In the genomic region with DNA sequence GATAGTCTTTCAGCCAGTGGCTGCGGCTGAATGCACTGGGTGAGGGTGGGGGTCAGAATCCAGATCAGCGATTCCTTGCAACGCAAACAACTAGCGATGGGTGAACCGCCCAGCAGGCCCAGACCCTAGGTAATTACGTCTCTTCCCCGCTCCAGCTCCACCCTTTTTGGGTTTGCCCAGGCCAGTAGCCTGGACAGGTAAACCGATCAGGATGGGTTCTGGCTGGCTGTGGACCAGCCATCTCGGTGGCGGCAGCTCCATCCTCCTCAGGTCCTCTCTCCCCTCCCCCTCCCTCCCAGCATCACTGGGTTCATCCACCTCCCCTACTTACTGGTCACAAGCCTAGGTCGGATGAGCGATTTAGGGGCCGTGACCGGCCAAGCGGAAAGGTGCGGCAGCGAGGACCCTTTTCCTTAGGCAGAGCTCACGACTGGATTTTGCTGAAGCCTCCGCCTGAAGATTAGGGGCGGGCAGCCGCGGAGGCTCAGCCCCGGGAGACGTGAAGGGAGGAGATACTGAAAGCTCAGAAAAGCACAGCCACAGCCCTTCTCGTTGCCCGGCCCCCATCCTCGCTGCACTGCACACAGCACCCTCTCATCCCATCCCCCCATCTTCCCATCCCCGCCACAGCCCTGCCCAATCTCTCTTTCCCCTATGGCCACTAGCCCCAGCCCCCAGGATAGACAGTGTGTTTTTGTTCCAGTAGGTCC, we compare ENCODE assay signal across 9 mouse cellular contexts. TPM values are rescaled to one million over a fixed set of nuclear protein-coding genes. Genes with fewer than 3 reads are reported as not detected.
DNase-seq lines count a peak whose midpoint lies in the region; ATAC-seq and TF ChIP-seq lines count a peak whose summit lies in the region.
"Had no signal": no experiment of that assay in that cellular context is flagged by ENCODE, and none has a peak within 500 bp of the region (broad histone marks: within the 10 kb centered on the region; RNA-seq: fewer than 3 reads in every experiment).

Gene Sprn (minus strand): TSS at position 660 of the 710 bp plus-strand sequence.

- no peak for ATAC-seq in embryonic facial prominence, embryonic 13.5 days (ENCODE audit: insufficient number of reproducible peaks, insufficient read depth, low FRiP score, low TSS enrichment, low read depth)
- ATAC-seq in hindbrain, embryonic 16.5 days = peak; percentile 89
- no peak for ATAC-seq in limb, embryonic 15.5 days (ENCODE audit: insufficient number of reproducible peaks, low FRiP score, low TSS enrichment, low read depth)

- no peak for TF ChIP-seq POLR2A in small intestine, adult 2 months (IDR thresholded peaks at IDR 0.05; ENCODE audit: low read depth, low read length)

- H3K4me2 ChIP-seq in embryonic facial prominence, embryonic 13.5 days = peak within 1 kb of the TSS; percentile 59
- H3K4me2 ChIP-seq in hindbrain, embryonic 16.5 days (ENCODE audit: low read length) = peak within 1 kb of the TSS; percentile 70
- peak within 1 kb of the TSS; percentile 34 for H3K4me2 ChIP-seq in limb, embryonic 15.5 days
- H3K4me2 ChIP-seq: liver, embryonic 15.5 days had no signal

- H3K4me1 ChIP-seq in embryonic facial prominence, embryonic 13.5 days = peaks cover 15% of the 10 kb centered on the region
- peaks cover 14% of the 10 kb centered on the region for H3K4me1 ChIP-seq in hindbrain, embryonic 16.5 days (ENCODE audit: control insufficient read depth, insufficient read depth, low read depth, low read length)
- peaks cover 11% of the 10 kb centered on the region for H3K4me1 ChIP-seq in limb, embryonic 15.5 days
- H3K4me1 ChIP-seq in small intestine, adult 2 months (ENCODE audit: control insufficient read depth, insufficient read depth, insufficient read length, low read length) = no peaks in the 10 kb centered on the region
- H3K4me1 ChIP-seq: liver, embryonic 15.5 days had no signal

- 0 out of 2 replicates have a peak, but pooled peaks cover 4% of the 10 kb centered on the region for H3K36me3 ChIP-seq in embryonic facial prominence, embryonic 13.5 days
- H3K36me3 ChIP-seq in hindbrain, embryonic 16.5 days (ENCODE audit: control insufficient read depth, insufficient read depth, low read length) = no peaks in the 10 kb centered on the region
- peaks cover 8% of the 10 kb centered on the region; the same call in 1 of the 2 replicates for H3K36me3 ChIP-seq in limb, embryonic 15.5 days
- peaks cover 4% of the 10 kb centered on the region; the same call in 1 of the 2 replicates for H3K36me3 ChIP-seq in small intestine, adult 2 months (ENCODE audit: control insufficient read depth, insufficient read depth, low read length)
- H3K36me3 ChIP-seq: liver, embryonic 15.5 days had no signal

- no peak within 1 kb of the TSS for H3K27ac ChIP-seq in embryonic facial prominence, embryonic 13.5 days
- peak within 1 kb of the TSS; percentile 87 for H3K27ac ChIP-seq in hindbrain, embryonic 16.5 days (ENCODE audit: low read depth, low read length)
- H3K27ac ChIP-seq in limb, embryonic 15.5 days = no peak within 1 kb of the TSS
- no peak within 1 kb of the TSS for H3K27ac ChIP-seq in small intestine, adult 2 months (ENCODE audit: insufficient read depth, low read depth, low read length)
- H3K27ac ChIP-seq: liver, embryonic 15.5 days had no signal

- H3K27me3 ChIP-seq in embryonic facial prominence, embryonic 13.5 days = peaks cover 57% of the 10 kb centered on the region
- no peaks in the 10 kb centered on the region for H3K27me3 ChIP-seq in hindbrain, embryonic 16.5 days (replicated peaks; ENCODE audit: control insufficient read depth, insufficient read depth, low read length)
- H3K27me3 ChIP-seq in limb, embryonic 15.5 days = peaks cover 54% of the 10 kb centered on the region
- H3K27me3 ChIP-seq in small intestine, adult 2 months (ENCODE audit: control insufficient read depth, insufficient read depth, low read length) = peaks cover 16% of the 10 kb centered on the region

- WGBS in embryonic facial prominence, embryonic 13.5 days = 1% methylated on average over 28 of the region's 28 CpGs
- under 1% methylated on average over 27 of the region's 28 CpGs for WGBS in hindbrain, embryonic 16.5 days
- 3% methylated on average over 28 of the region's 28 CpGs for WGBS in limb, embryonic 15.5 days
- 6% methylated on average over 28 of the region's 28 CpGs for WGBS in small intestine, adult 2 months

- H3K9ac ChIP-seq in embryonic facial prominence, embryonic 13.5 days = peak within 1 kb of the TSS; percentile 55
- H3K9ac ChIP-seq in hindbrain, embryonic 16.5 days (ENCODE audit: low read depth, low read length) = peak within 1 kb of the TSS; percentile 81
- 0 out of 2 replicates have a peak within 1 kb of the TSS, but pooled peaks have one; percentile 28 for H3K9ac ChIP-seq in limb, embryonic 15.5 days
- H3K9ac ChIP-seq: liver, embryonic 15.5 days had no signal

- H3K9me3 ChIP-seq in embryonic facial prominence, embryonic 13.5 days = no peaks in the 10 kb centered on the region
- no peaks in the 10 kb centered on the region for H3K9me3 ChIP-seq in hindbrain, embryonic 16.5 days (ENCODE audit: control insufficient read depth, low read length)
- H3K9me3 ChIP-seq in limb, embryonic 15.5 days = no peaks in the 10 kb centered on the region
- H3K9me3 ChIP-seq: liver, embryonic 15.5 days had no signal

- TF ChIP-seq CTCF in small intestine, adult 2 months (IDR thresholded peaks at IDR 0.05; ENCODE audit: extremely low read depth, insufficient read length, insufficient replicate concordance, low read depth, low read length) = no peak

- peak within 1 kb of the TSS; percentile 37 for H3K4me3 ChIP-seq in embryonic facial prominence, embryonic 13.5 days
- peak within 1 kb of the TSS; percentile 58 for H3K4me3 ChIP-seq in hindbrain, embryonic 16.5 days (ENCODE audit: low read length)
- H3K4me3 ChIP-seq in limb, embryonic 15.5 days = peak within 1 kb of the TSS; percentile 20; the same call in 1 of the 2 replicates
- peak within 1 kb of the TSS; percentile 7; the same call in 1 of the 2 replicates for H3K4me3 ChIP-seq in small intestine, adult 2 months (ENCODE audit: low read depth, low read length)
- H3K4me3 ChIP-seq: liver, embryonic 15.5 days had no signal

- peak; percentile 80 for DNase-seq in layer of hippocampus, adult 11-12 months (ENCODE audit: low spot score)
- DNase-seq in layer of hippocampus, adult 9-10 months (ENCODE audit: low spot score) = no peak
- DNase-seq in spleen, postnatal 4 days (ENCODE audit: low spot score in 2 of 2) = no peak
- DNase-seq in lung, postnatal 14 days = no peak

RNA-seq across cellular contexts. Expression of gene Sprn, which starts in this region (rescaled TPM):
- polyA plus RNA-seq in embryonic facial prominence, embryonic 13.5 days (2015; fragmentation: Nextera tagmentation; extraction: Ambion mirVana) = 0.72 TPM in 2 replicates
- 30.8 and 31.2 TPM in 2 replicates for polyA plus RNA-seq in hindbrain, embryonic 16.5 days (2015; fragmentation: Nextera tagmentation; extraction: Ambion mirVana)
- 0.27 and 0.36 TPM in 2 replicates for polyA plus RNA-seq in limb, embryonic 15.5 days (2015; fragmentation: Nextera tagmentation; extraction: Ambion mirVana)
- polyA plus RNA-seq in small intestine, adult 2 months (2012; rRNA removed) = 0.29 and 0.34 TPM in 2 replicates
- polyA plus RNA-seq: liver, embryonic 15.5 days had no signal

Comparison
In these comparisons a context has a peak if more than half of its experiments do, and no peak if none do; other contexts are left out.
1. RNA of gene Sprn (polyA plus RNA-seq): 30.8 to 31.2 TPM in hindbrain, embryonic 16.5 days; 0.72 TPM in embryonic facial prominence, embryonic 13.5 days, 0.29 to 0.34 TPM in small intestine, adult 2 months and 0.27 to 0.36 TPM in limb, embryonic 15.5 days; every median in the first group is over 10 times any median in the second.
2. H3K4me3 ChIP-seq: peak in every context shown above with its lines; median percentile 58 in hindbrain, embryonic 16.5 days; 37 in embryonic facial prominence, embryonic 13.5 days; 20 in limb, embryonic 15.5 days; 7 in small intestine, adult 2 months.
3. H3K9ac ChIP-seq: peak in every context shown above with its lines; median percentile 81 in hindbrain, embryonic 16.5 days; 55 in embryonic facial prominence, embryonic 13.5 days; 28 in limb, embryonic 15.5 days.
4. Peak in every context shown above with its lines, with median percentiles within 50 percentile points of each other: H3K4me2 ChIP-seq.